Mouse (Mus musculus): ENCODE data around the gene Sgce.

DNA sequence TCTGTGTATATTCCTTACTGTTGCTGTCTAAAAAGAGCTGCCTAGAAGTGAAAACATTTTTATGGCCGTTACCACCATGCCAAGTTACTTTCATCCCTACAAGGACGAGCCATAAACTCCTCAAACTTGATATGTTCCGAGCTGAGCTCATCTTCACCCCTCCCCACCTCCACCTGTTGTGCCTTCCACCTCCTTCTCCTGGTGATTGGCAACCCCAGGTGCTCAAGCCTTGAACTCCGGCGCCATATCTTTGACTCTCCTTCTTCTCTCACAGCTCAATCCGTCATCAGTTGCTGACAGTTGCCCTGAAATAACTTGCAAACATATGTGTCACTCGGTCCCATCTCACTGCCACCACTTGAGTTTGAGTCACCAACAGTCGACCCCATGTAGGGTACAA lies 45.4 kb downstream of the Sgce start:
- TF ChIP-seq CTCF (IDR thresholded peaks at IDR 0.05; ENCODE audit: control insufficient read depth, insufficient read depth, low read length): no peak
- no peak for TF ChIP-seq POLR2A (IDR thresholded peaks at IDR 0.05; ENCODE audit: borderline replicate concordance, control insufficient read depth, low read depth, low read length)
